Mouse (Mus musculus): Measurements from ENCODE around the gene Ldhd. TPM values are rescaled to one million over a fixed set of nuclear protein-coding genes. Genes with fewer than 3 reads are reported as not detected.

The Ldhd gene
- polyA plus RNA-seq, 1 experiment from 2014 or later, result 0.45 TPM

GRCm38 (mm10) chr8:111638086-111638485 lies 7.9 kb upstream of the Ldhd start:
- no peaks in the 10 kb centered on the region for H3K9me3 ChIP-seq (ENCODE audit: control insufficient read depth, low read length)
- H3K27ac ChIP-seq (replicated peaks; ENCODE audit: low read depth, low read length), result no peak overlapping the region
- no peak overlapping the region for H3K9ac ChIP-seq (replicated peaks; ENCODE audit: low read length)
- DNase-seq (no peak), ATAC-seq (ENCODE audit: low FRiP score, low TSS enrichment) (no peak)
- 0 out of 2 replicates have a peak, but pooled peaks cover 5% of the 10 kb centered on the region for H3K4me1 ChIP-seq (ENCODE audit: control insufficient read depth, insufficient read depth, low read length)
- H3K4me3 ChIP-seq (replicated peaks; ENCODE audit: low read depth, low read length), result no peak overlapping the region
- H3K4me2 ChIP-seq (ENCODE audit: low read length), result no peak overlapping the region
- H3K36me3 ChIP-seq (ENCODE audit: control insufficient read depth, insufficient read depth, low read length), result no peaks in the 10 kb centered on the region
- no peaks in the 10 kb centered on the region for H3K27me3 ChIP-seq (ENCODE audit: control insufficient read depth, insufficient read depth, low read length)

GRCm38 (mm10) chr8:111632976-111633375 lies 2.8 kb upstream of the Ldhd start:
- Histone ChIP-seq H3K4me2 (ENCODE audit: low read length) (no peak overlapping the region), H3K27me3 (ENCODE audit: control insufficient read depth, insufficient read depth, low read length) (no peaks in the 10 kb centered on the region), H3K4me1 (ENCODE audit: control insufficient read depth, insufficient read depth, low read length) (no peaks in the 10 kb centered on the region), H3K27ac (replicated peaks; ENCODE audit: low read depth, low read length) (no peak overlapping the region), H3K36me3 (ENCODE audit: control insufficient read depth, insufficient read depth, low read length) (0 out of 2 replicates have a peak, but pooled peaks cover 5% of the 10 kb centered on the region), H3K9ac (replicated peaks; ENCODE audit: low read length) (no peak overlapping the region), H3K9me3 (ENCODE audit: control insufficient read depth, low read length) (no peaks in the 10 kb centered on the region), H3K4me3 (replicated peaks; ENCODE audit: low read depth, low read length) (no peak overlapping the region)
- DNase-seq (no peak), ATAC-seq (ENCODE audit: low FRiP score, low TSS enrichment) (no peak)
- 95% methylated on average over 3 of the region's 3 CpGs for WGBS

GRCm38 (mm10) chr8:111631589-111631988 lies 1.4 kb upstream of the Ldhd start:
- Histone ChIP-seq H3K9me3 (ENCODE audit: control insufficient read depth, low read length) (no peaks in the 10 kb centered on the region), H3K27me3 (ENCODE audit: control insufficient read depth, insufficient read depth, low read length) (no peaks in the 10 kb centered on the region), H3K4me3 (replicated peaks; ENCODE audit: low read depth, low read length) (no peak overlapping the region), H3K9ac (replicated peaks; ENCODE audit: low read length) (no peak overlapping the region), H3K4me1 (ENCODE audit: control insufficient read depth, insufficient read depth, low read length) (no peaks in the 10 kb centered on the region), H3K4me2 (ENCODE audit: low read length) (no peak overlapping the region), H3K27ac (replicated peaks; ENCODE audit: low read depth, low read length) (no peak overlapping the region), H3K36me3 (ENCODE audit: control insufficient read depth, insufficient read depth, low read length) (0 out of 2 replicates have a peak, but pooled peaks cover 10% of the 10 kb centered on the region)
- no peak for DNase-seq
- 95% methylated on average over 8 of the region's 8 CpGs for WGBS
- ATAC-seq (ENCODE audit: low FRiP score, low TSS enrichment), result no peak

- no peak for DNase-seq
- Histone ChIP-seq H3K36me3 (ENCODE audit: control insufficient read depth, insufficient read depth, low read length) (peaks cover 13% of the 10 kb centered on the region), H3K4me1 (ENCODE audit: control insufficient read depth, insufficient read depth, low read length) (no peaks in the 10 kb centered on the region), H3K9ac (replicated peaks; ENCODE audit: low read length) (no peak overlapping the region), H3K4me3 (replicated peaks; ENCODE audit: low read depth, low read length) (no peak overlapping the region), H3K9me3 (ENCODE audit: control insufficient read depth, low read length) (no peaks in the 10 kb centered on the region), H3K27ac (replicated peaks; ENCODE audit: low read depth, low read length) (no peak overlapping the region), H3K27me3 (ENCODE audit: control insufficient read depth, insufficient read depth, low read length) (no peaks in the 10 kb centered on the region), H3K4me2 (ENCODE audit: low read length) (no peak overlapping the region)
- no peak for ATAC-seq (ENCODE audit: low FRiP score, low TSS enrichment)
- WGBS, result 88% methylated on average over 19 of the region's 19 CpGs
Measured at GRCm38 (mm10) chr8:111628894-111629501, 1.2 kb downstream of the Ldhd start.

- Histone ChIP-seq H3K27ac (replicated peaks; ENCODE audit: low read depth, low read length) (no peak overlapping the region), H3K4me1 (ENCODE audit: control insufficient read depth, insufficient read depth, low read length) (no peaks in the 10 kb centered on the region)
Measured at GRCm38 (mm10) chr8:111628401-111628800, 1.8 kb downstream of the Ldhd start.

GRCm38 (mm10) chr8:111627923-111628322 lies 2.3 kb downstream of the Ldhd start:
- Histone ChIP-seq H3K27me3 (ENCODE audit: control insufficient read depth, insufficient read depth, low read length) (no peaks in the 10 kb centered on the region), H3K4me3 (replicated peaks; ENCODE audit: low read depth, low read length) (no peak overlapping the region), H3K4me2 (ENCODE audit: low read length) (no peak overlapping the region), H3K36me3 (ENCODE audit: control insufficient read depth, insufficient read depth, low read length) (peaks cover 21% of the 10 kb centered on the region), H3K4me1 (ENCODE audit: control insufficient read depth, insufficient read depth, low read length) (no peaks in the 10 kb centered on the region), H3K9me3 (ENCODE audit: control insufficient read depth, low read length) (no peaks in the 10 kb centered on the region), H3K9ac (replicated peaks; ENCODE audit: low read length) (no peak overlapping the region), H3K27ac (replicated peaks; ENCODE audit: low read depth, low read length) (no peak overlapping the region)
- WGBS, result over 99% methylated on average over 9 of the region's 9 CpGs
- DNase-seq, result no peak
- no peak for ATAC-seq (ENCODE audit: low FRiP score, low TSS enrichment)

More at GRCm38 (mm10) chr8:111628401-111628800, 1.8 kb downstream of the Ldhd start:
- Histone ChIP-seq H3K27me3 (ENCODE audit: control insufficient read depth, insufficient read depth, low read length) (no peaks in the 10 kb centered on the region), H3K4me3 (replicated peaks; ENCODE audit: low read depth, low read length) (no peak overlapping the region), H3K36me3 (ENCODE audit: control insufficient read depth, insufficient read depth, low read length) (peaks cover 17% of the 10 kb centered on the region), H3K9me3 (ENCODE audit: control insufficient read depth, low read length) (no peaks in the 10 kb centered on the region), H3K4me2 (ENCODE audit: low read length) (no peak overlapping the region), H3K9ac (replicated peaks; ENCODE audit: low read length) (no peak overlapping the region)
- 97% methylated on average over 12 of the region's 12 CpGs for WGBS
- no peak for DNase-seq
- no peak for ATAC-seq (ENCODE audit: low FRiP score, low TSS enrichment)

GRCm38 (mm10) chr8:111626933-111627332 lies 3.2 kb downstream of the Ldhd start:
- Histone ChIP-seq H3K9me3 (ENCODE audit: control insufficient read depth, low read length) (no peaks in the 10 kb centered on the region), H3K36me3 (ENCODE audit: control insufficient read depth, insufficient read depth, low read length) (peaks cover 31% of the 10 kb centered on the region), H3K4me3 (replicated peaks; ENCODE audit: low read depth, low read length) (no peak overlapping the region), H3K27ac (replicated peaks; ENCODE audit: low read depth, low read length) (no peak overlapping the region), H3K4me1 (ENCODE audit: control insufficient read depth, insufficient read depth, low read length) (no peaks in the 10 kb centered on the region), H3K9ac (replicated peaks; ENCODE audit: low read length) (no peak overlapping the region), H3K4me2 (ENCODE audit: low read length) (no peak overlapping the region), H3K27me3 (ENCODE audit: control insufficient read depth, insufficient read depth, low read length) (no peaks in the 10 kb centered on the region)
- ATAC-seq (ENCODE audit: low FRiP score, low TSS enrichment) (no peak), DNase-seq (no peak)
- WGBS, result 93% methylated on average over 14 of the region's 14 CpGs

- ATAC-seq (ENCODE audit: low FRiP score, low TSS enrichment) (no peak), DNase-seq (no peak)
- no peak overlapping the region for H3K9ac ChIP-seq (replicated peaks; ENCODE audit: low read length)
- no peaks in the 10 kb centered on the region for H3K9me3 ChIP-seq (ENCODE audit: control insufficient read depth, low read length)
- no peak overlapping the region for H3K4me3 ChIP-seq (replicated peaks; ENCODE audit: low read depth, low read length)
- WGBS, result 78% methylated on average over 8 of the region's 8 CpGs
- H3K27me3 ChIP-seq (ENCODE audit: control insufficient read depth, insufficient read depth, low read length), result no peaks in the 10 kb centered on the region
- peaks cover 36% of the 10 kb centered on the region for H3K36me3 ChIP-seq (ENCODE audit: control insufficient read depth, insufficient read depth, low read length)
- no peak overlapping the region for H3K4me2 ChIP-seq (ENCODE audit: low read length)
- no peak overlapping the region for H3K27ac ChIP-seq (replicated peaks; ENCODE audit: low read depth, low read length)
- no peaks in the 10 kb centered on the region for H3K4me1 ChIP-seq (ENCODE audit: control insufficient read depth, insufficient read depth, low read length)
Measured at GRCm38 (mm10) chr8:111626528-111626820, 3.7 kb downstream of the Ldhd start.

GRCm38 (mm10) chr8:111625694-111626527 lies 4.3 kb downstream of the Ldhd start:
- Histone ChIP-seq H3K27me3 (ENCODE audit: control insufficient read depth, insufficient read depth, low read length) (no peaks in the 10 kb centered on the region), H3K9me3 (ENCODE audit: control insufficient read depth, low read length) (no peaks in the 10 kb centered on the region), H3K4me3 (replicated peaks; ENCODE audit: low read depth, low read length) (no peak overlapping the region), H3K9ac (replicated peaks; ENCODE audit: low read length) (no peak overlapping the region), H3K4me2 (ENCODE audit: low read length) (no peak overlapping the region), H3K27ac (replicated peaks; ENCODE audit: low read depth, low read length) (no peak overlapping the region), H3K4me1 (ENCODE audit: control insufficient read depth, insufficient read depth, low read length) (no peaks in the 10 kb centered on the region), H3K36me3 (ENCODE audit: control insufficient read depth, insufficient read depth, low read length) (peaks cover 37% of the 10 kb centered on the region)
- ATAC-seq (ENCODE audit: low FRiP score, low TSS enrichment) (no peak), DNase-seq (peak; percentile 86)
- 32% methylated on average over 6 of the region's 6 CpGs for WGBS
